Mouse (Mus musculus): ENCODE results near the gene Dhrs2. TPM values are rescaled to one million over a fixed set of nuclear protein-coding genes. Genes with fewer than 3 reads are reported as not detected.

The Dhrs2 gene
- polyA plus RNA-seq, 1 experiment from 2014 or later, result not detected

- no peaks in the 10 kb centered on the region for H3K9me3 ChIP-seq
- H3K27ac ChIP-seq, result no peak overlapping the region
- no peak overlapping the region for H3K4me3 ChIP-seq
- H3K9ac ChIP-seq, result no peak overlapping the region
- no peak for ATAC-seq (ENCODE audit: borderline replicate concordance, extremely low read depth, low FRiP score, low TSS enrichment)
- no peaks in the 10 kb centered on the region for H3K27me3 ChIP-seq
- no peaks in the 10 kb centered on the region for H3K36me3 ChIP-seq
- H3K4me1 ChIP-seq, result no peaks in the 10 kb centered on the region
- no peak overlapping the region for H3K4me2 ChIP-seq
- WGBS, result 62% methylated on average over 6 of the region's 6 CpGs
Observed at GRCm38 (mm10) chr14:55255443-55255842, 33.6 kb downstream of the Dhrs2 start.

GRCm38 (mm10) chr14:55271158-55271557 lies 49.4 kb downstream of the Dhrs2 start:
- no peaks in the 10 kb centered on the region for H3K4me1 ChIP-seq
- H3K4me2 ChIP-seq, result no peak overlapping the region
- ATAC-seq (ENCODE audit: borderline replicate concordance, extremely low read depth, low FRiP score, low TSS enrichment), result no peak
- no peaks in the 10 kb centered on the region for H3K9me3 ChIP-seq
- H3K4me3 ChIP-seq, result no peak overlapping the region
- 28% methylated on average over 3 of the region's 3 CpGs for WGBS
- no peak overlapping the region for H3K9ac ChIP-seq
- H3K36me3 ChIP-seq, result no peaks in the 10 kb centered on the region
- no peaks in the 10 kb centered on the region for H3K27me3 ChIP-seq
- no peak overlapping the region for H3K27ac ChIP-seq

GRCm38 (mm10) chr14:55273023-55273422 lies 51.2 kb downstream of the Dhrs2 start:
- H3K4me1 ChIP-seq, result no peaks in the 10 kb centered on the region
- H3K4me3 ChIP-seq, result no peak overlapping the region
- H3K27ac ChIP-seq, result no peak overlapping the region
- no peak for ATAC-seq (ENCODE audit: borderline replicate concordance, extremely low read depth, low FRiP score, low TSS enrichment)
- no peak overlapping the region for H3K9ac ChIP-seq
- H3K9me3 ChIP-seq, result no peaks in the 10 kb centered on the region
- no peaks in the 10 kb centered on the region for H3K27me3 ChIP-seq
- no peaks in the 10 kb centered on the region for H3K36me3 ChIP-seq
- 63% methylated on average over 4 of the region's 4 CpGs for WGBS
- H3K4me2 ChIP-seq, result no peak overlapping the region

GRCm38 (mm10) chr14:55274810-55275209 lies 53.0 kb downstream of the Dhrs2 start:
- Histone ChIP-seq H3K4me3 (no peak overlapping the region), H3K4me1 (no peaks in the 10 kb centered on the region), H3K27ac (no peak overlapping the region), H3K9me3 (no peaks in the 10 kb centered on the region), H3K27me3 (no peaks in the 10 kb centered on the region), H3K4me2 (no peak overlapping the region), H3K36me3 (no peaks in the 10 kb centered on the region), H3K9ac (no peak overlapping the region)
- 86% methylated on average over 6 of the region's 6 CpGs for WGBS
- no peak for ATAC-seq (ENCODE audit: borderline replicate concordance, extremely low read depth, low FRiP score, low TSS enrichment)

GRCm38 (mm10) chr14:55279322-55280069 lies 57.7 kb downstream of the Dhrs2 start:
- ATAC-seq (ENCODE audit: borderline replicate concordance, extremely low read depth, low FRiP score, low TSS enrichment), result no peak
- H3K4me3 ChIP-seq, result no peak overlapping the region
- H3K4me1 ChIP-seq, result no peaks in the 10 kb centered on the region
- no peaks in the 10 kb centered on the region for H3K9me3 ChIP-seq
- H3K4me2 ChIP-seq, result no peak overlapping the region
- H3K36me3 ChIP-seq, result no peaks in the 10 kb centered on the region
- 63% methylated on average over 7 of the region's 7 CpGs for WGBS
- no peak overlapping the region for H3K9ac ChIP-seq
- no peak overlapping the region for H3K27ac ChIP-seq
- no peaks in the 10 kb centered on the region for H3K27me3 ChIP-seq

Other genes starting within 250 kb of the Dhrs2 start
- gene Gm17428, start 245.1 kb upstream of the Dhrs2 start, polyA plus RNA-seq (2015; fragmentation: Nextera tagmentation; extraction: Ambion mirVana), result not detected in 2 replicates
- 29.1 and 71.2 TPM in 2 replicates for gene Myh7, start 227.4 kb upstream of the Dhrs2 start, polyA plus RNA-seq (2015; fragmentation: Nextera tagmentation; extraction: Ambion mirVana)
- gene Ngdn, start 206.6 kb upstream of the Dhrs2 start, polyA plus RNA-seq (2015; fragmentation: Nextera tagmentation; extraction: Ambion mirVana), result 81.1 and 81.3 TPM in 2 replicates
- gene Zfhx2, start 129.7 kb upstream of the Dhrs2 start, polyA plus RNA-seq (2015; fragmentation: Nextera tagmentation; extraction: Ambion mirVana), result 4.2 and 4.3 TPM in 2 replicates
- gene Thtpa, start 127.2 kb upstream of the Dhrs2 start, polyA plus RNA-seq (2015; fragmentation: Nextera tagmentation; extraction: Ambion mirVana), result 22.0 and 22.9 TPM in 2 replicates
- gene Ap1g2, start 115.4 kb upstream of the Dhrs2 start, polyA plus RNA-seq (2015; fragmentation: Nextera tagmentation; extraction: Ambion mirVana), result 17.2 and 18.9 TPM in 2 replicates
- gene Jph4, start 105.1 kb upstream of the Dhrs2 start, polyA plus RNA-seq (2015; fragmentation: Nextera tagmentation; extraction: Ambion mirVana), result 0.33 and 0.37 TPM in 2 replicates